Mouse (Mus musculus) subcutaneous adipose tissue, adult 2 months (tissue): ENCODE measurements around the gene Btbd3. TPM values are rescaled to one million over a fixed set of nuclear protein-coding genes. Genes with fewer than 3 reads are reported as not detected.

ENCODE experiments used
- polyA plus RNA-seq: library from polyadenylated mRNA; depleted of rRNA; stranded (reverse); fragments of >200 nt; gene quantifications from 2 replicates; pipeline ENCODE4 v1.2.3, GENCODE M21; 2012; ENCODE audit warnings: low replicate concordance; rRNA removed

The Btbd3 gene
- 17.2 and 19.9 TPM in 2 replicates for polyA plus RNA-seq

GRCm38 (mm10) chr2:138256411-138256810, at the start of gene Btbd3:
TSS of gene Btbd3 (plus strand) at chr2:138256565.

